Mouse (Mus musculus): Measurements from ENCODE around the gene Piezo1. TPM values are rescaled to one million over a fixed set of nuclear protein-coding genes. Genes with fewer than 3 reads are reported as not detected.

Gene Piezo1
- total RNA-seq, 2 experiments from 2014 or later = 14.3 to 15.9 TPM

GRCm38 (mm10) chr8:122462510-122462909 lies 88.6 kb downstream of the Piezo1 start:
- no peak for DNase-seq
- intact Hi-C loops (cut with DNase I) = no loop called here

- intact Hi-C loops (cut with DNase I) = no loop called here
- no peak for DNase-seq
Measured at GRCm38 (mm10) chr8:122461473-122462148, 89.5 kb downstream of the Piezo1 start.

GRCm38 (mm10) chr8:122460524-122461472 lies 90.3 kb downstream of the Piezo1 start, which contains the start of gene Snai3:
TSS of gene Snai3 (minus strand) at chr8:122460733.
- peak in 1 of 2 experiments; percentile 52 for DNase-seq
- intact Hi-C loops (cut with DNase I) = no loop called here

GRCm38 (mm10) chr8:122459990-122460389 lies 91.1 kb downstream of the Piezo1 start:
- no peak for DNase-seq
- intact Hi-C loops (cut with DNase I) = no loop called here

GRCm38 (mm10) chr8:122459218-122459900 lies 91.8 kb downstream of the Piezo1 start:
- no peak for DNase-seq
- intact Hi-C loops (cut with DNase I) = no loop called here

GRCm38 (mm10) chr8:122457171-122457570 lies 94.0 kb downstream of the Piezo1 start:
- intact Hi-C loops (cut with DNase I) = no loop called here
- DNase-seq = no peak

- intact Hi-C loops (cut with DNase I) = no loop called here
- DNase-seq = no peak
Measured at GRCm38 (mm10) chr8:122454409-122454808, 96.7 kb downstream of the Piezo1 start.

- peak in 1 of 2 experiments; percentile 32 for DNase-seq
- intact Hi-C loops (cut with DNase I) = no loop called here
Measured at GRCm38 (mm10) chr8:122452154-122452553, 99.0 kb downstream of the Piezo1 start.

- DNase-seq = peak in 1 of 2 experiments; percentile 44
- intact Hi-C loops (cut with DNase I) = no loop called here
Measured at GRCm38 (mm10) chr8:122451161-122451703, 99.9 kb downstream of the Piezo1 start.

- intact Hi-C loops (cut with DNase I) = loop anchor here (10.0 kb wide), 1 partner anchor 1670 kb away; no protein-coding TSS in a partner anchor
- DNase-seq = no peak
Measured at GRCm38 (mm10) chr8:122445203-122445602, 105.9 kb downstream of the Piezo1 start.

GRCm38 (mm10) chr8:122444058-122444748 lies 106.9 kb downstream of the Piezo1 start:
- intact Hi-C loops (cut with DNase I) = loop anchor here (5.0 to 10.0 kb wide), 2 partner anchors 107 to 1669 kb away; no protein-coding TSS in a partner anchor
- peak; percentile 77 to 79 for DNase-seq

- intact Hi-C loops (cut with DNase I) = loop anchor here (5.0 to 10.0 kb wide), 2 partner anchors 106 to 1669 kb away; no protein-coding TSS in a partner anchor
- peak; percentile 97 to 99 for DNase-seq
Measured at GRCm38 (mm10) chr8:122443262-122444006, 107.7 kb downstream of the Piezo1 start, which contains the start of gene Mvd. TSS of gene Mvd (minus strand) at chr8:122443422.

GRCm38 (mm10) chr8:122442781-122443180 lies 108.3 kb downstream of the Piezo1 start:
- intact Hi-C loops (cut with DNase I) = loop anchor here (5.0 to 10.0 kb wide), 2 partner anchors 105 to 1668 kb away; no protein-coding TSS in a partner anchor
- DNase-seq = no peak

- intact Hi-C loops (cut with DNase I) = loop anchor here (5.0 to 10.0 kb wide), 2 partner anchors 105 to 1668 kb away; no protein-coding TSS in a partner anchor
- no peak for DNase-seq
Measured at GRCm38 (mm10) chr8:122442356-122442755, 108.8 kb downstream of the Piezo1 start.

- no peak for DNase-seq
- intact Hi-C loops (cut with DNase I) = loop anchor here (5.0 to 10.0 kb wide), 2 partner anchors 104 to 1667 kb away; no protein-coding TSS in a partner anchor
Measured at GRCm38 (mm10) chr8:122441326-122441725, 109.8 kb downstream of the Piezo1 start.

- intact Hi-C loops (cut with DNase I) = loop anchor here (5.0 kb wide), 1 partner anchor 162 kb away; no protein-coding TSS in a partner anchor
- DNase-seq = no peak
Measured at GRCm38 (mm10) chr8:122439336-122439735, 111.8 kb downstream of the Piezo1 start.

- intact Hi-C loops (cut with DNase I) = loop anchor here (5.0 kb wide), 1 partner anchor 161 kb away; no protein-coding TSS in a partner anchor
- no peak for DNase-seq
Measured at GRCm38 (mm10) chr8:122437708-122438331, 113.3 kb downstream of the Piezo1 start.
